Mouse (Mus musculus): ENCODE measurements at regions not wholly inside any gene's neighbourhood (a gene's known extent, or its start where the extent isn't known, plus 50 kb on each side); places are given as distances from the start of the nearest gene placed in this dataset.

- Histone ChIP-seq H3K4me1 (replicated peaks; ENCODE audit: insufficient read depth, low read length) (no peaks in the 10 kb centered on the region), H3K27me3 (ENCODE audit: insufficient read depth, low read length) (no peaks in the 10 kb centered on the region), H3K9ac (ENCODE audit: low read depth, low read length) (no peak overlapping the region), H3K4me2 (ENCODE audit: low read length) (no peak overlapping the region), H3K9me3 (replicated peaks; ENCODE audit: low read length) (no peaks in the 10 kb centered on the region), H3K36me3 (ENCODE audit: insufficient read depth, low read length) (no peaks in the 10 kb centered on the region), H3K4me3 (replicated peaks; ENCODE audit: low read depth, low read length) (no peak overlapping the region), H3K27ac (no peak overlapping the region)
- ATAC-seq (replicated peaks; ENCODE audit: low FRiP score, low read depth) (no peak), DNase-seq (ENCODE audit: low spot score) (no peak)
- 67% methylated on average over 3 of the region's 3 CpGs for WGBS
- TF ChIP-seq CTCF (IDR thresholded peaks at IDR 0.05; ENCODE audit: low read depth): no peak
These were observed 156.3 kb downstream of the Diras2 start for GRCm38 (mm10) chr13:52374781-52375180.

GRCm38 (mm10) chr13:52378236-52378635 lies 152.8 kb downstream of the Diras2 start:
- Histone ChIP-seq H3K27me3 (ENCODE audit: insufficient read depth, low read length) (no peaks in the 10 kb centered on the region), H3K9ac (ENCODE audit: low read depth, low read length) (no peak overlapping the region), H3K4me1 (replicated peaks; ENCODE audit: insufficient read depth, low read length) (no peaks in the 10 kb centered on the region), H3K36me3 (ENCODE audit: insufficient read depth, low read length) (no peaks in the 10 kb centered on the region), H3K27ac (no peak overlapping the region), H3K4me2 (ENCODE audit: low read length) (no peak overlapping the region), H3K4me3 (replicated peaks; ENCODE audit: low read depth, low read length) (no peak overlapping the region), H3K9me3 (replicated peaks; ENCODE audit: low read length) (no peaks in the 10 kb centered on the region)
- ATAC-seq (replicated peaks; ENCODE audit: low FRiP score, low read depth) (no peak), DNase-seq (ENCODE audit: low spot score) (no peak)
- WGBS: 42% methylated on average over 1 of the region's 1 CpGs
- no peak for TF ChIP-seq CTCF (IDR thresholded peaks at IDR 0.05; ENCODE audit: low read depth)

- Histone ChIP-seq H3K36me3 (ENCODE audit: insufficient read depth, low read length) (no peaks in the 10 kb centered on the region), H3K4me2 (ENCODE audit: low read length) (no peak overlapping the region), H3K9me3 (replicated peaks; ENCODE audit: low read length) (no peaks in the 10 kb centered on the region), H3K27me3 (ENCODE audit: insufficient read depth, low read length) (no peaks in the 10 kb centered on the region), H3K27ac (no peak overlapping the region), H3K4me1 (replicated peaks; ENCODE audit: insufficient read depth, low read length) (no peaks in the 10 kb centered on the region), H3K9ac (ENCODE audit: low read depth, low read length) (no peak overlapping the region), H3K4me3 (replicated peaks; ENCODE audit: low read depth, low read length) (no peak overlapping the region)
- no peak for DNase-seq (ENCODE audit: low spot score)
- TF ChIP-seq CTCF (IDR thresholded peaks at IDR 0.05; ENCODE audit: low read depth): no peak
- WGBS: 93% methylated on average over 5 of the region's 5 CpGs
- ATAC-seq (replicated peaks; ENCODE audit: low FRiP score, low read depth): no peak
These were observed 141.8 kb downstream of the Diras2 start for GRCm38 (mm10) chr13:52389271-52389670.

- no peak for ATAC-seq (replicated peaks; ENCODE audit: low FRiP score, low read depth)
- no peak overlapping the region for H3K4me3 ChIP-seq (replicated peaks; ENCODE audit: low read depth, low read length)
- H3K27me3 ChIP-seq (ENCODE audit: insufficient read depth, low read length): no peaks in the 10 kb centered on the region
- no peak overlapping the region for H3K9ac ChIP-seq (ENCODE audit: low read depth, low read length)
- no peaks in the 10 kb centered on the region for H3K4me1 ChIP-seq (replicated peaks; ENCODE audit: insufficient read depth, low read length)
- no peak overlapping the region for H3K4me2 ChIP-seq (ENCODE audit: low read length)
- no peak overlapping the region for H3K27ac ChIP-seq
- WGBS: 77% methylated on average over 8 of the region's 8 CpGs
- H3K36me3 ChIP-seq (ENCODE audit: insufficient read depth, low read length): no peaks in the 10 kb centered on the region
- H3K9me3 ChIP-seq (replicated peaks; ENCODE audit: low read length): no peaks in the 10 kb centered on the region
- TF ChIP-seq CTCF (IDR thresholded peaks at IDR 0.05; ENCODE audit: low read depth): no peak
- no peak for DNase-seq (ENCODE audit: low spot score)
These were observed 135.3 kb downstream of the Diras2 start for GRCm38 (mm10) chr13:52395786-52396185.

- no peak overlapping the region for H3K27ac ChIP-seq
- ATAC-seq (replicated peaks; ENCODE audit: low FRiP score, low read depth) (no peak), DNase-seq (ENCODE audit: low spot score) (no peak)
- H3K27me3 ChIP-seq (ENCODE audit: insufficient read depth, low read length): no peaks in the 10 kb centered on the region
- H3K4me3 ChIP-seq (replicated peaks; ENCODE audit: low read depth, low read length): no peak overlapping the region
- H3K9ac ChIP-seq (ENCODE audit: low read depth, low read length): no peak overlapping the region
- H3K4me1 ChIP-seq (replicated peaks; ENCODE audit: insufficient read depth, low read length): no peaks in the 10 kb centered on the region
- WGBS: 78% methylated on average over 6 of the region's 6 CpGs
- H3K36me3 ChIP-seq (ENCODE audit: insufficient read depth, low read length): no peaks in the 10 kb centered on the region
- H3K9me3 ChIP-seq (replicated peaks; ENCODE audit: low read length): no peaks in the 10 kb centered on the region
- TF ChIP-seq CTCF (IDR thresholded peaks at IDR 0.05; ENCODE audit: low read depth): no peak
- H3K4me2 ChIP-seq (ENCODE audit: low read length): no peak overlapping the region
These were observed 132.7 kb downstream of the Diras2 start for GRCm38 (mm10) chr13:52398344-52398743.

- Histone ChIP-seq H3K4me2 (ENCODE audit: low read length) (no peak overlapping the region), H3K4me1 (replicated peaks; ENCODE audit: insufficient read depth, low read length) (no peaks in the 10 kb centered on the region), H3K36me3 (ENCODE audit: insufficient read depth, low read length) (no peaks in the 10 kb centered on the region), H3K27me3 (ENCODE audit: insufficient read depth, low read length) (no peaks in the 10 kb centered on the region), H3K27ac (no peak overlapping the region), H3K9ac (ENCODE audit: low read depth, low read length) (no peak overlapping the region), H3K9me3 (replicated peaks; ENCODE audit: low read length) (no peaks in the 10 kb centered on the region), H3K4me3 (replicated peaks; ENCODE audit: low read depth, low read length) (no peak overlapping the region)
- DNase-seq (ENCODE audit: low spot score) (no peak), ATAC-seq (replicated peaks; ENCODE audit: low FRiP score, low read depth) (peak; percentile 33; the same call in 1 of the 2 replicates)
- WGBS: 83% methylated on average over 2 of the region's 2 CpGs
- TF ChIP-seq CTCF (IDR thresholded peaks at IDR 0.05; ENCODE audit: low read depth): no peak
These were observed 131.9 kb downstream of the Diras2 start for GRCm38 (mm10) chr13:52399143-52399542.

GRCm38 (mm10) chr13:52403805-52404204 lies 127.3 kb downstream of the Diras2 start:
- H3K4me3 ChIP-seq (replicated peaks; ENCODE audit: low read depth, low read length): no peak overlapping the region
- H3K9ac ChIP-seq (ENCODE audit: low read depth, low read length): no peak overlapping the region
- H3K4me2 ChIP-seq (ENCODE audit: low read length): no peak overlapping the region
- no peak for TF ChIP-seq CTCF (IDR thresholded peaks at IDR 0.05; ENCODE audit: low read depth)
- no peaks in the 10 kb centered on the region for H3K9me3 ChIP-seq (replicated peaks; ENCODE audit: low read length)
- 83% methylated on average over 3 of the region's 3 CpGs for WGBS
- H3K27me3 ChIP-seq (ENCODE audit: insufficient read depth, low read length): no peaks in the 10 kb centered on the region
- H3K27ac ChIP-seq: no peak overlapping the region
- ATAC-seq (replicated peaks; ENCODE audit: low FRiP score, low read depth) (no peak), DNase-seq (ENCODE audit: low spot score) (no peak)
- no peaks in the 10 kb centered on the region for H3K4me1 ChIP-seq (replicated peaks; ENCODE audit: insufficient read depth, low read length)
- H3K36me3 ChIP-seq (ENCODE audit: insufficient read depth, low read length): no peaks in the 10 kb centered on the region
